Mouse (Mus musculus) neural tube, embryonic 14.5 days (tissue): ENCODE data around the gene Cgref1. TPM values are rescaled to one million over a fixed set of nuclear protein-coding genes. Genes with fewer than 3 reads are reported as not detected.
A peak's percentile ranks its signal among the peaks of the same experiment; 100 is the strongest.

Experiments used
- ATAC-seq: fragments of 200-750 bp; cut with Nextera tagmentation; 2 replicates; pipeline ENCODE4 v1.8.0; 2017; ENCODE audit warnings: low read depth, mild to moderate bottlenecking, moderate TSS enrichment, moderate library complexity
- H3K27ac ChIP-seq: fragments of 300-500 bp; sonication (generic); 2 replicates; pipeline ENCODE4 v1.5.1; 2014; ENCODE audit warnings: low read depth, mild to moderate bottlenecking, control low read depth, low read length, moderate library complexity, mixed read lengths
- H3K27me3 ChIP-seq: fragments of 300-500 bp; sonication (generic); 2 replicates; pipeline ENCODE4 v1.6.1; 2014; ENCODE audit warnings: low read length; ENCODE audit not compliant: control insufficient read depth, insufficient read depth
- H3K36me3 ChIP-seq: fragments of 300-500 bp; sonication (generic); 2 replicates; pipeline ENCODE4 v1.6.1; 2014; ENCODE audit warnings: low read length, mixed read lengths; ENCODE audit not compliant: control insufficient read depth, insufficient read depth
- H3K4me1 ChIP-seq: fragments of 300-500 bp; sonication (generic); 2 replicates; pipeline ENCODE4 v1.6.1; 2014; ENCODE audit warnings: low read length; ENCODE audit not compliant: control insufficient read depth, insufficient read depth
- H3K4me2 ChIP-seq: fragments of 300-500 bp; sonication (generic); 2 replicates; pipeline ENCODE4 v1.6.1; 2014; ENCODE audit warnings: mild to moderate bottlenecking, low read depth, low read length, control low read depth
- H3K4me3 ChIP-seq: fragments of 300-500 bp; sonication (generic); 2 replicates; pipeline ENCODE4 v1.5.1; 2014; ENCODE audit warnings: low read depth, low read length, control low read depth, mixed read lengths
- H3K9ac ChIP-seq: fragments of 300-500 bp; sonication (generic); replicated peaks from 2 replicates; pipeline ENCODE4 v1.6.1; 2014; ENCODE audit warnings: low read depth, mild to moderate bottlenecking, control low read depth, low read length, mixed read lengths
- H3K9me3 ChIP-seq: fragments of 300-500 bp; sonication (generic); 2 replicates; pipeline ENCODE4 v1.6.1; 2016; ENCODE audit warnings: low read length; ENCODE audit not compliant: control insufficient read depth
- WGBS: fragments of 180-500 bp; shearing (Covaris S2); extraction: QIAGEN DNeasy Blood & Tissue Kit; methylation state at CpG from one replicate; pipeline ENCODE4 v1.1.7; 2014; 5-methylcytosine and 5-hydroxymethylcytosine counted together
- polyA plus RNA-seq: library from polyadenylated mRNA; unstranded; fragments of >200 nt; fragmentation: Nextera tagmentation; extraction: Ambion mirVana; gene quantifications from 2 replicates; pipeline ENCODE4 v1.2.1, GENCODE M21; 2014

Cgref1 gene
- 60.9 and 76.4 TPM in 2 replicates for polyA plus RNA-seq

- Histone ChIP-seq H3K4me3 (peak within 1 kb of the TSS; percentile 48), H3K36me3 (no peaks in the 10 kb centered on the region), H3K9me3 (no peaks in the 10 kb centered on the region), H3K4me2 (peak within 1 kb of the TSS; percentile 85), H3K27ac (no peak within 1 kb of the TSS), H3K4me1 (0 out of 2 replicates have a peak, but pooled peaks cover 3% of the 10 kb centered on the region), H3K9ac (peak within 1 kb of the TSS; percentile 77), H3K27me3 (no peaks in the 10 kb centered on the region)
- ATAC-seq: peak; percentile 72
- WGBS: 4% methylated on average over 44 of the region's 44 CpGs
Measured at GRCm38 (mm10) chr5:30944956-30945781, at the start of gene Cgref1. TSS of gene Cgref1 (minus strand) at chr5:30945591.

- Histone ChIP-seq H3K27ac (no peak overlapping the region), H3K9me3 (no peaks in the 10 kb centered on the region), H3K36me3 (no peaks in the 10 kb centered on the region), H3K4me1 (no peaks in the 10 kb centered on the region), H3K4me3 (no peak overlapping the region), H3K9ac (no peak overlapping the region), H3K4me2 (no peak overlapping the region), H3K27me3 (no peaks in the 10 kb centered on the region)
- no peak for ATAC-seq
- WGBS: 71% methylated on average over 3 of the region's 3 CpGs
Measured at GRCm38 (mm10) chr5:30994074-30994473, 48.7 kb upstream of the Cgref1 start.

DNA sequence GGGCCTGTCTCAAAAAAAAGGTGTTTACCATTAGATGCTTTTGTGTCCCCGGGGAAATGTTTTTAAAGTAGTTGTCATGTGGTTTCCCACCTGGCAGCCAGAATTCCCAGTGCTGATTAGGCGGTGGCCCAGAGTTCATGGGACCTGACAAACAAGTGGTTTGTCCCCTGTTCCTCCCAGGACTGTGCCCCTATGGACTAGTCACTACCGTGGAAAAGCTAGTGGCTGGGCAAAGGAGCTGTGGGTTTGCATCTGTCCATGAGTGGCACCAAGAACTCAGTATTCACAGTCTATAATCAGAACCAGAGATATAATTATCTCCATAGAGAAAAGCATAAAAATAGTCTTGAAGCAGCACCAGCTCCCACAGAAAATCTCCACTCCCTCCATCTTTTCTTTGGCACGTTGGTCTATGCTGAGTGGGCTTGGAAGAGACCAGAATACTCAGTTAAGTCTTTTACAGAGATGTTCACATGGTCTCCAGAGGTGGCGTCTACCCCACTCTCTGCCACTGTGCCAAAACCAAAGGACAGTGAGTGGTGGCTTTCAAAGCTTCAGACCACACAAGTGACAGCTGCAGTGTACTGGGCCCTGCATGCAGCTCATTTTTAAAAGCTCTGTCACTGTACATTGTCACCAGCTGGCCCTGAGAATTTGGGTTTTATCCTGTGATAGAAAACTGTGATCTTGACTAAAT is 47.7 kb upstream of the Cgref1 start:
- Histone ChIP-seq H3K27me3 (no peaks in the 10 kb centered on the region), H3K4me3 (no peak overlapping the region), H3K27ac (no peak overlapping the region), H3K36me3 (no peaks in the 10 kb centered on the region), H3K4me1 (no peaks in the 10 kb centered on the region), H3K4me2 (no peak overlapping the region), H3K9ac (no peak overlapping the region), H3K9me3 (no peaks in the 10 kb centered on the region)
- ATAC-seq: no peak
- WGBS: 78% methylated on average over 5 of the region's 5 CpGs

DNA sequence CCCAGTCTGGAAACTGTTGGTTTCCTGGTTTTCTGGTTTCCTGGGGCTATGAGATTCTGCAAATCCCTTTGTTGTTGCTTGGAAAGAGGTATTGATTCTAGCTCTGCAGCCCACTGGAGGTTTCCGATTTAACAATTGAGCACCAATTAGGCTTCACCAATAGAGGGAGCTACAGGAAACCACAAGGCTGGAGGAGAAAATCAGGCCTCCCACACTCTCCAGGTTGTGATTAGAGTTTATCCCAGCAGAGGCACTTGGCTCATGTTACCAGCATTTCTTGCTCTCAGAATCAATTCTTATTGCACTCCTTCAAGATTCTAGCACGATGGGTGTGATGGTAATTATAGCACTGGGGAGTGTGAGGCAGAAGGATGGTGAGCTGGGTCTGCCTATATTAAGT is 37.0 kb upstream of the Cgref1 start:
- Histone ChIP-seq H3K27me3 (no peaks in the 10 kb centered on the region), H3K9ac (no peak overlapping the region), H3K9me3 (no peaks in the 10 kb centered on the region), H3K27ac (no peak overlapping the region), H3K4me3 (no peak overlapping the region), H3K36me3 (no peaks in the 10 kb centered on the region), H3K4me1 (no peaks in the 10 kb centered on the region), H3K4me2 (no peak overlapping the region)
- ATAC-seq: no peak
- WGBS: 14% methylated on average over 2 of the region's 2 CpGs

DNA sequence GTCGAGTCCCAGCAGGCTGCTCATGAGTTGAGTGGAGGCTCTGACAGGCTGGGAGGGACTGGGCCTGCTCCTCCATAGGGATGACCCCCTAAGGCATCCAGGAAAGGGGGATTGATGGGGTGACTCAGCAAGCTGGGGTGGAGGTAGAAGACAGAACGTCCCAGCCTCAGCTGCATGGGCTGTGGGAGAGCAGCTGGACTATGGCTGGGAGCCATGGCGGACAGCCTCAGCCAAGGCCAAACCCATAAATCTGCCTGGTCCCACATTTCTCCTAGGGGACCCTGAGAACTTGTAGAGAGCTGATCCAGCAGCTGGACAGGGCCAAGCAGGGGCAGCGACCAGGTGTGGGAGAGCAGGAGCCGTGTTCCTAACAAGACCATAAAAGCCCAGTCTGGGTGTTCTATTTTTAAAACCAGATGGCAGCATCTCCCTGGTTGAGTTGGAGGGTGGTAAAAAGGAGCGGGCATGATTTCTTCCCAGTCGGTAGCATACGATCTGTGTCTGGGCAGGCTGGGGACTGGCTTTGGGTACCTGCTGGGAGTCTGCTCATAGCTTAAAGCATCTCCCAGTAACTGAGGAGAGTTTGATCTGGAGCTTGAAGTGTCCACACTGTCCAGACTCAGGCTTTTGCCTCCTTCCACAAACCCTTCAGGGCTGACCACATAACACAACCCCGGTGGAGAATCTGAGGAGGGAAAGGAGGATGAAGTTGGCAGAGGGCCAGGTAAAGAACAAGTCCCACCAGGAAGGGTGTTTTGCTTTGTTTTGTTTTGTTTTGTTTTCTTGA is 29.7 kb upstream of the Cgref1 start:
- H3K27ac ChIP-seq: no peak overlapping the region
- 0 out of 2 replicates have a peak, but pooled peaks cover 8% of the 10 kb centered on the region for H3K4me1 ChIP-seq
- H3K36me3 ChIP-seq: no peaks in the 10 kb centered on the region
- H3K4me3 ChIP-seq: no peak overlapping the region
- H3K9ac ChIP-seq: no peak overlapping the region
- no peak overlapping the region for H3K4me2 ChIP-seq
- H3K27me3 ChIP-seq: no peaks in the 10 kb centered on the region
- H3K9me3 ChIP-seq: no peaks in the 10 kb centered on the region
- peak; percentile 66 for ATAC-seq
- WGBS: 52% methylated on average over 9 of the region's 9 CpGs

DNA sequence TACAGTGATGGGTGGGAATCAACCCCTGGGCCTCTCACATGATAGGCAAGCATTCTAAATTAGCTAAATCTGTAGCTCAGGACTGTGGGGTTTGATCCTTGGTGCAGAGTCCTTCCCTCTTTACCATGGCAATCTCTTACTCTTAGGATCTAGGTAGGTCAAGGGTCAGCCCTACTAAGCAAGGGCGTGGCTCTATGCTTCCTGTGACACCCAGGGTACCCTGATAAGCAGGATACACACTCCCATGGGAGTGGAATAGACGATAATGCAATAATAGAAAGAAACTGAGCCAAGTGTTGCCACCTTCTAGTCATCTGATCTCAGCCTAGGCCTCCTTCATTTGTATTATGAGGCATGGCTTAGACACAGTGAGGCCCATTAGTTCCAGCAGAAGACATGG is 24.0 kb upstream of the Cgref1 start:
- Histone ChIP-seq H3K27me3 (no peaks in the 10 kb centered on the region), H3K4me2 (no peak overlapping the region), H3K27ac (no peak overlapping the region), H3K9ac (no peak overlapping the region), H3K36me3 (no peaks in the 10 kb centered on the region), H3K4me1 (no peaks in the 10 kb centered on the region), H3K4me3 (no peak overlapping the region), H3K9me3 (no peaks in the 10 kb centered on the region)
- 74% methylated on average over 2 of the region's 2 CpGs for WGBS
- ATAC-seq: no peak

DNA sequence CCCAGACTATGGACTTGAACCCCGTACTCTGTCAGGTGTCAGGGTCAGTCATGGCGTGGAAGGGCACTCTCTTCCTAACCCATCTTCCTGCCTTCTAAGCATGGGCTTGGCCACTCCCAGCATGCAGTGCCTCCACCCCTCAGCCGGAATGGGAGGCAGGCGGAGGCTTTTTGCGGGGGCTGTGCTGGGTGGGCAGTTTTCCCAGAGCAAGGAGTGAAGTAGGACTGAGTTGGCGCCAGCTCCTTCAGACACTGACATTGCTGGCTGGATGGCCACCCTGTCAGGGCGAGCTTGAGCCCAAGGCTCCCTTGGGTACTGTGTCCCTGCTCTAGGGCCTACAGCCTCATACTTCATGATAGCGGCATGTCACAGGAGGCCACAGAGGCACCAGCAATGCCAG is 23.0 kb upstream of the Cgref1 start, which contains the start of gene Tcf23:
Tcf23 (plus strand) TSS at position 247 of the 400 bp plus-strand sequence.
- WGBS: 69% methylated on average over 8 of the region's 8 CpGs

GRCm38 (mm10) chr5:30966189-30966588 is 20.8 kb upstream of the Cgref1 start:
- no peak overlapping the region for H3K9ac ChIP-seq
- H3K36me3 ChIP-seq: no peaks in the 10 kb centered on the region
- H3K4me1 ChIP-seq: no peaks in the 10 kb centered on the region
- H3K4me3 ChIP-seq: no peak overlapping the region
- H3K4me2 ChIP-seq: no peak overlapping the region
- H3K9me3 ChIP-seq: no peaks in the 10 kb centered on the region
- 86% methylated on average over 4 of the region's 4 CpGs for WGBS
- H3K27ac ChIP-seq: no peak overlapping the region
- H3K27me3 ChIP-seq: no peaks in the 10 kb centered on the region
- no peak for ATAC-seq

More for the DNA sequence above, 23.0 kb upstream of the Cgref1 start, which contains the start of gene Tcf23:
- H3K4me1 ChIP-seq: no peaks in the 10 kb centered on the region
- no peak within 1 kb of the TSS for H3K4me2 ChIP-seq
- no peaks in the 10 kb centered on the region for H3K27me3 ChIP-seq
- no peaks in the 10 kb centered on the region for H3K36me3 ChIP-seq
- H3K27ac ChIP-seq: no peak within 1 kb of the TSS
- no peaks in the 10 kb centered on the region for H3K9me3 ChIP-seq
- no peak within 1 kb of the TSS for H3K9ac ChIP-seq
- no peak for ATAC-seq
- no peak within 1 kb of the TSS for H3K4me3 ChIP-seq
